Mouse (Mus musculus) limb, embryonic 12.5 days (tissue): Measurements from ENCODE around the gene Mc3r. TPM values are rescaled to one million over a fixed set of nuclear protein-coding genes. Genes with fewer than 3 reads are reported as not detected.

Experiments used
- ATAC-seq: fragments of 200-750 bp; cut with Nextera tagmentation; 2 replicates; pipeline ENCODE4 v1.8.0; 2017; ENCODE audit warnings: low read depth, moderate TSS enrichment; ENCODE audit not compliant: insufficient number of reproducible peaks, insufficient read depth, low FRiP score, low TSS enrichment
- H3K27ac ChIP-seq: fragments of 300-500 bp; sonication (generic); 2 replicates; pipeline ENCODE4 v1.5.1; 2016; ENCODE audit warnings: mild to moderate bottlenecking, moderate library complexity
- H3K27me3 ChIP-seq: fragments of 300-500 bp; sonication (generic); 2 replicates; pipeline ENCODE4 v1.6.1; 2016; ENCODE audit warnings: mild to moderate bottlenecking, moderate library complexity
- H3K36me3 ChIP-seq: fragments of 300-500 bp; sonication (generic); 2 replicates; pipeline ENCODE4 v1.6.1; 2016; ENCODE audit warnings: mild to moderate bottlenecking, moderate library complexity
- H3K4me1 ChIP-seq: fragments of 300-500 bp; sonication (generic); replicated peaks from 2 replicates; pipeline ENCODE4 v1.6.1; 2016
- H3K4me2 ChIP-seq: fragments of 300-500 bp; sonication (generic); 2 replicates; pipeline ENCODE4 v1.6.1; 2016; ENCODE audit warnings: mild to moderate bottlenecking, moderate library complexity
- H3K4me3 ChIP-seq: fragments of 300-500 bp; sonication (generic); replicated peaks from 2 replicates; pipeline ENCODE4 v1.5.1; 2016; ENCODE audit warnings: mild to moderate bottlenecking
- H3K9ac ChIP-seq: fragments of 300-500 bp; sonication (generic); replicated peaks from 2 replicates; pipeline ENCODE4 v1.6.1; 2016; ENCODE audit warnings: mild to moderate bottlenecking, moderate library complexity
- H3K9me3 ChIP-seq: fragments of 300-500 bp; sonication (generic); 2 replicates; pipeline ENCODE4 v1.6.1; 2016; ENCODE audit warnings: mild to moderate bottlenecking, moderate library complexity
- WGBS: fragments of 180-500 bp; shearing (Covaris S2); methylation state at CpG from one replicate; pipeline ENCODE4 v1.1.7; 2016; 5-methylcytosine and 5-hydroxymethylcytosine counted together
- polyA plus RNA-seq: library from polyadenylated mRNA; unstranded; fragments of >200 nt; fragmentation: Nextera tagmentation; extraction: Ambion mirVana; gene quantifications from 2 replicates; pipeline ENCODE4 v1.2.1, GENCODE M21; 2016

The Mc3r gene
- polyA plus RNA-seq, 1 experiment from 2014 or later = not detected

GRCm38 (mm10) chr2:172282071-172282710, 33.9 kb downstream of the Mc3r start:
- Histone ChIP-seq H3K27ac (peak overlapping the region; percentile 62; the same call in 1 of the 2 replicates), H3K4me3 (no peak overlapping the region), H3K4me2 (no peak overlapping the region), H3K4me1 (peaks cover 5% of the 10 kb centered on the region), H3K9me3 (peaks cover 3% of the 10 kb centered on the region; the same call in 1 of the 2 replicates), H3K27me3 (no peaks in the 10 kb centered on the region), H3K9ac (no peak overlapping the region), H3K36me3 (no peaks in the 10 kb centered on the region)
- WGBS = 69% methylated on average over 19 of the region's 19 CpGs
- no peak for ATAC-seq

- H3K27me3 ChIP-seq = no peaks in the 10 kb centered on the region
- ATAC-seq = no peak
- H3K4me2 ChIP-seq = no peak overlapping the region
- no peak overlapping the region for H3K9ac ChIP-seq
- H3K4me1 ChIP-seq = peaks cover 11% of the 10 kb centered on the region
- 89% methylated on average over 1 of the region's 1 CpGs for WGBS
- H3K27ac ChIP-seq = no peak overlapping the region
- no peaks in the 10 kb centered on the region for H3K9me3 ChIP-seq
- H3K36me3 ChIP-seq = no peaks in the 10 kb centered on the region
- no peak overlapping the region for H3K4me3 ChIP-seq
These were observed 39.4 kb downstream of the Mc3r start for GRCm38 (mm10) chr2:172287715-172288114.

GRCm38 (mm10) chr2:172288965-172289364, 40.7 kb downstream of the Mc3r start:
- Histone ChIP-seq H3K36me3 (no peaks in the 10 kb centered on the region), H3K4me3 (no peak overlapping the region), H3K9ac (no peak overlapping the region), H3K4me1 (peaks cover 10% of the 10 kb centered on the region), H3K27me3 (no peaks in the 10 kb centered on the region), H3K9me3 (no peaks in the 10 kb centered on the region), H3K4me2 (no peak overlapping the region), H3K27ac (no peak overlapping the region)
- ATAC-seq = no peak
- WGBS = 33% methylated on average over 11 of the region's 11 CpGs

- H3K9me3 ChIP-seq = no peaks in the 10 kb centered on the region
- ATAC-seq = no peak
- H3K4me2 ChIP-seq = no peak overlapping the region
- no peaks in the 10 kb centered on the region for H3K27me3 ChIP-seq
- no peak overlapping the region for H3K4me3 ChIP-seq
- WGBS = 18% methylated on average over 1 of the region's 1 CpGs
- peaks cover 10% of the 10 kb centered on the region for H3K4me1 ChIP-seq
- no peak overlapping the region for H3K27ac ChIP-seq
- no peaks in the 10 kb centered on the region for H3K36me3 ChIP-seq
- no peak overlapping the region for H3K9ac ChIP-seq
These were observed 41.3 kb downstream of the Mc3r start for GRCm38 (mm10) chr2:172289632-172290031.

- WGBS = 85% methylated on average over 11 of the region's 11 CpGs
These were observed 42.2 kb downstream of the Mc3r start for GRCm38 (mm10) chr2:172290474-172290873.

GRCm38 (mm10) chr2:172291025-172291424, 42.7 kb downstream of the Mc3r start:
- H3K27ac ChIP-seq = no peak overlapping the region
- WGBS = 89% methylated on average over 7 of the region's 7 CpGs
- H3K27me3 ChIP-seq = no peaks in the 10 kb centered on the region
- H3K9me3 ChIP-seq = no peaks in the 10 kb centered on the region
- H3K4me2 ChIP-seq = no peak overlapping the region
- no peaks in the 10 kb centered on the region for H3K36me3 ChIP-seq
- peaks cover 10% of the 10 kb centered on the region for H3K4me1 ChIP-seq
- H3K4me3 ChIP-seq = no peak overlapping the region
- no peak overlapping the region for H3K9ac ChIP-seq
- ATAC-seq = no peak

More at GRCm38 (mm10) chr2:172290474-172290873, 42.2 kb downstream of the Mc3r start:
- Histone ChIP-seq H3K27me3 (no peaks in the 10 kb centered on the region), H3K36me3 (no peaks in the 10 kb centered on the region), H3K4me2 (no peak overlapping the region), H3K4me1 (peaks cover 10% of the 10 kb centered on the region), H3K27ac (no peak overlapping the region), H3K9ac (no peak overlapping the region), H3K9me3 (no peaks in the 10 kb centered on the region), H3K4me3 (no peak overlapping the region)
- no peak for ATAC-seq

- H3K4me3 ChIP-seq = no peak overlapping the region
- H3K4me2 ChIP-seq = no peak overlapping the region
- H3K4me1 ChIP-seq = peaks cover 10% of the 10 kb centered on the region
- 89% methylated on average over 14 of the region's 14 CpGs for WGBS
- no peak for ATAC-seq
- H3K27me3 ChIP-seq = no peaks in the 10 kb centered on the region
- H3K27ac ChIP-seq = no peak overlapping the region
- H3K9me3 ChIP-seq = no peaks in the 10 kb centered on the region
- H3K9ac ChIP-seq = no peak overlapping the region
- H3K36me3 ChIP-seq = no peaks in the 10 kb centered on the region
These were observed 43.6 kb downstream of the Mc3r start for GRCm38 (mm10) chr2:172291755-172292524.

GRCm38 (mm10) chr2:172292525-172293405, 44.5 kb downstream of the Mc3r start:
- no peak overlapping the region for H3K4me3 ChIP-seq
- no peaks in the 10 kb centered on the region for H3K9me3 ChIP-seq
- WGBS = 80% methylated on average over 14 of the region's 14 CpGs
- H3K36me3 ChIP-seq = no peaks in the 10 kb centered on the region
- ATAC-seq = no peak
- no peaks in the 10 kb centered on the region; the same call in 1 of the 2 replicates for H3K27me3 ChIP-seq
- H3K4me2 ChIP-seq = no peak overlapping the region
- no peak overlapping the region for H3K9ac ChIP-seq
- peaks cover 10% of the 10 kb centered on the region for H3K4me1 ChIP-seq
- H3K27ac ChIP-seq = no peak overlapping the region

- H3K4me1 ChIP-seq = peaks cover 5% of the 10 kb centered on the region; the same call in 1 of the 2 replicates
- H3K4me3 ChIP-seq = no peak overlapping the region
- ATAC-seq = no peak
- H3K36me3 ChIP-seq = no peaks in the 10 kb centered on the region
- H3K9me3 ChIP-seq = no peaks in the 10 kb centered on the region
- peaks cover 10% of the 10 kb centered on the region for H3K27me3 ChIP-seq
- H3K27ac ChIP-seq = no peak overlapping the region
- no peak overlapping the region for H3K9ac ChIP-seq
- H3K4me2 ChIP-seq = no peak overlapping the region
- 54% methylated on average over 1 of the region's 1 CpGs for WGBS
These were observed 49.8 kb downstream of the Mc3r start for GRCm38 (mm10) chr2:172298083-172298482.

- Histone ChIP-seq H3K4me1 (peaks cover 5% of the 10 kb centered on the region; the same call in 1 of the 2 replicates), H3K9me3 (no peaks in the 10 kb centered on the region), H3K4me3 (no peak overlapping the region), H3K27me3 (peaks cover 10% of the 10 kb centered on the region), H3K36me3 (no peaks in the 10 kb centered on the region), H3K27ac (no peak overlapping the region), H3K4me2 (no peak overlapping the region), H3K9ac (no peak overlapping the region)
- 29% methylated on average over 1 of the region's 1 CpGs for WGBS
- no peak for ATAC-seq
These were observed 50.2 kb downstream of the Mc3r start for GRCm38 (mm10) chr2:172298542-172298941.
